Mouse (Mus musculus) heart, postnatal 25 days (tissue): ENCODE data around the gene Prune2. TPM values are rescaled to one million over a fixed set of nuclear protein-coding genes. Genes with fewer than 3 reads are reported as not detected.

Experiments
- DNase-seq: peaks from one replicate; pipeline ENCODE4 v3.0.0; 2022; ENCODE audit warnings: low spot score
- intact Hi-C: fragments of 180-260 bp; cut with DNase I; formaldehyde crosslinking; loops from one replicate; pipeline ENCODE4 v1.15.1; 2025
- total RNA-seq, 2 experiments: library from RNA; stranded (reverse); gene quantifications; 2 replicates each; pipeline ENCODE4 v1.2.3; 2021

Gene Prune2
- total RNA-seq, result 10 to 100 TPM; 29.0 to 32.9 TPM

DNA sequence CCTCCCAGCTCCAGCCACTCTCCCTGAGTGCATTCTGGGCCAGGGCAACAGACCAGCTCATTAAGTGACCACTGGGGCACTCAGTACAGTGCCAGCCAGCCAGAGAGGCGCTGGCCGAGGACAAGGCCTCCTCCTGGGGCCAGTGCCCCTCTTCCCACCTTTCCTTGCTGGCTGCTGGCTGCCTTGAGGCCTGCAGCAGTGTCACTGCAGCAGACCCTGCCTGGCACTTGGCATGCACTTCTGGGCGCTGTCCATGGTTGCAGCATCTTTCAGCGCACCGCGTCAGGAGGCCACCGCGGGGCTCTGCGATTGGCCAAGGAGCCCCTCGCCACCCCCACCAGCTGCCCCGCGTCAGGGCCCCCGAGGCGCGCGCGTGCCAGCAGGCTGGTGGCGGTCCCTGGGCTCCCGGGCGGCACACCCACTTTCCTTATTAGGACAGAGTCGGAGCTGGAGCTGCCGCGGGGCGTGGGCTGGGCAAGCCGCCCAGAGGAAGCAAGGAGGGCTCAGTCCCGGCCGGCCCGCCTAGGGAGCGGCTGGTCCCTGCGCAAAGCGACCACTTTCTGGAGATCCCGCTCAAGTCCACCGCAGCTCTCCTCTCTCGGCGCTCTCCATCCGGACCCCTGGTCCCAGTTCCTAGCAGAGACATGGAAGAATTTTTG is at the start of gene Prune2:
Gene Prune2, plus strand, starts transcription at position 506 of the 659 bp plus-strand sequence.
- intact Hi-C loops, result no loop called here
- peak; percentile 26 for DNase-seq

DNA sequence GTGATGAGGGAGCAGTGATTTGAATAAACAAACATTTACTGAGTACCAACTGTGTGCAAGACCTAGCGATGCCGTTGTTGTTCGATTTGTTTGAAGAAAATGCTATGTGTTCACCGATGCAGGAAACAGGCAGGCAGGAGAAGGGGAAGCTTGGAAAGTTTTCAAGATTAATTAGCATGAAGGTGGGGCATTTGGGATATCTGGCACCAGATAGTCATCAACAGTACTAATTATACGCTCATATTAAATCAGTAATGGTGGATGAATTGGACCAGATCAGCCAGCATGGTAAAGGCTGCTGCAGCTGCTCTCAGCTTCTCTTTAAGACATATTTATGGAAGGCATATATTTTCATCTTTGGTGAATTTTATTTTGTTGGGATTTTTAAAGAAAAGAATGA is 44.4 kb upstream of the Prune2 start:
- intact Hi-C loops, result no loop called here
- DNase-seq, result no peak

DNA sequence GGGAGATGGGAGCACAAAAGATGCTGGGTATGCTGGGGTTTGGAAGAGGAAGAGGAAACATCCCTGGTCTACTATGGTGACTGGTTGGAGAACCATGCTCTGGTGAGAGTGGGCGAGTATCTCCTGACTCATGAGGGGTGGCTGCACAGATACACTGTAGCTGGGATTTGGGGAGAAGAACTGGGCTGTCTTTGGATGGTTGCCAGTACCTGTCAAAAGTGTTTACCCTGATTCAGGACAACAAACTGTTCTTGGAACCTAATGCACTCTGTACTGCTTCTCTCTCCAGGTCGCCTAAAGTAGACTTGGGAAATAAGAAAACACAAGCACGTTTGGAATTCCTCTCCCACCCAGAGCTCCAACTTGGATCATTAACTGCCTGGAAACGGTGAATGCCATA is 31.4 kb upstream of the Prune2 start:
- DNase-seq, result no peak
- intact Hi-C loops, result no loop called here

DNA sequence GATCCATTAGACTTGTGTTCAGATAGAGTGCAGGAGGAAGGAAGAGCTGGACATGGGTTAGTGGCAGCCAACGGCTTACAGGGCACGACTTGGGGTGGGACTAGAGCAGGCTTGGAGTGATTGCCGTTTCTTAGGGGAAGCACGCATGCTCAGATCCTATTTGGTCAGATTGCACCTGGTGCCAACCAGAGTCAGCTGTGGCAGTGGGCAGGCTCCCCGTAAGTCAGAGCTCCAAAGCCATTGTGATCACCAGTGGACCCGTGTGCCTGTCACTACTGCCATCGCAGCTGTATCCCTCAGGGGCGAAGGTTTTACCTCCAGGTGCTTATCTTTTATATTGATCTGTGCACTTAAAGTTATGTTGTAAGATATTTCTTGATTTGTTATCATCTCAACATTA is 21.3 kb upstream of the Prune2 start:
- intact Hi-C loops, result no loop called here
- DNase-seq, result no peak

DNA sequence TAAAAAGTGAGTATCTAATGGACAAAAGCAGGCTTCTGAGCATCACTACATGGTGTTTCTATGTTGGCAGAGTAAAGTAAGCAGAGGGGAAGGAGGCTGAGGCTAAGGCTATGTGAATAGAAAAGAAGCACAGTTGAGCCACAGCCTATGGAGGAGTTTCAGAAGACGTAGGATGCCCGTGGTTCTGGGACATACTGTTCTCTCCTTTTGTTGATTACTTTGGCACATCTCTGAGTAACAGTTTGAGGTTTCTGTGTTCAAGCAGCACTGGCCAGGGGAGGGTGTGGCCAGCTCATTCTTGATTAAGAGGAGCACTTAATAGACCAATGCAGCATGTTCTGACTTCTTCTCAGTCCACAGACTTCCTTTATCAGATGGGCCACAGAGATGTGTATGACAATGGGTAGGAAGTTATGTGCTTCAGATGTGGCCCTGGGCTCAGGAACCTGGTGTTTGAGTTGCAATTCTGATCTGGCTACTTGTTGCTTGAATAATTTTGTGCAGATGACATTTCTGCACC is 7.1 kb upstream of the Prune2 start:
- DNase-seq, result no peak
- intact Hi-C loops, result no loop called here

DNA sequence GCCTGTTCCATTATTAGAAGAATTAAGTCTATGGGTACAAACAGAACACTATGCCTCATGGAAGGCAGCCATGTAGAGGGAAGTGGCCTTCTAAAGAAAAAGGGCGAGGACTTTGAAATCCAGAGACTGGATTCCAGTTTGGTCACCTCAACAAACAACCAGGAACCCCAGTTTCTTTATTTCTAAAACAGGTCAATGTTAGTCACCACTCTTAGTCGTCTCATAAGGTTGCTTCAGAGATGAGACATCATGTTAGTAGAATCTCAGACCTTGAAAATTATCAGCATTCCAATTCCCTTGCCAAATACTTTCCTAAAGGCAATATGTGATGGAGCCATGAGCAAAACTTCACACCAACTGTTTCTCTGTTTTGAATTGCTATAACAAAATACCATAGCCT is 6.6 kb upstream of the Prune2 start:
- intact Hi-C loops, result no loop called here
- DNase-seq, result no peak

DNA sequence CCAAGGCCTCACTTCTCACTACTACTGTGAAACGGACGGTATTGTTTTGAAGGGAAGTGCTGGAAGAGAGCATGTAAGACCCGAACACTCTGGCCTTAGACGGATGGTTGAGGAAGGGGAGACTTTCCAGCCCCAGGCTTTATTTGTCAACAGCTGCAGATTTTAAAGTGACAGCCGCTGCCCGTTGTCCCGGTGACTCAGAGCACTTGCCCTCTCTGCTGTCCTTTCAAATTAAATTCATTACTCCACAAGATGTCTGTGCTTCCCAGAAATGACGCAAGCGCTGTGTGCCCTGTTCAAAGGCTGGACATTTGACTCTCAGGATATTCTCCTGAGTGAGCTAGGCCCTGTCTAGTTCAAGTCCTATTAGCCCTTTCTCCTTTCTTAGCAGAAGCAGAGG is 5.9 kb upstream of the Prune2 start:
- no peak for DNase-seq
- intact Hi-C loops, result no loop called here

DNA sequence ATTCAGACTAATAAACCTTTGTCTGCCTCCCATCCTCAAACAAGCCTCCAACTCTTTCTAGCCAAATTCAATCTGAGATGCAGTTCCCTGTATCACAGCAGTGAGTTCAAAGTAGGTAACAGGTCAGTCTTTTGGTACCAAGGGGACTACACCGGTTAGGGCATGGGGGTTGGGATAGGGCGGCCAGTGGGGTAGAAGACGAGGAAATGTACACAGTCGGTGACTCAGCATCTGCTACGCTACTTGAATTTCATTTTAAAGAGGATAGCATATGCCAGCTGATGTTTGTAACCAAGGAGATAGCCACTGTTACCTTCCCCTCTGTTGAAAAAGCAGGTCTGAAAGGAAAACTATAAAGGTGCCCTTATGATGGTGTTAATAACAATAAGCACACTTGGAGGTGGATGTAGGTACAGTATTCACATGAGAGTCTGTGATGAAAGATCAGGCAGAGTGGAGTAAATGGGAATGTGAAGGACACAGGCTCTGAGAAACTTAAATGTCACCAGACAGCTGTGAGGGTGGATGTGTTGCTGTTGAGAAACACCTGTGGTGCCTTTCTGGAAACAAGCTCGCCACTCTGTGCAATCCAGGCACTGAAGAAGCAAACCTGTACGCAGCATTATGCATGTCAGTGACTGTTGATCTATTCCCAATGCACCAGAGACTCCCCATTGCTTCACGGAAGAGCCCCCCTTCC is 5.1 kb upstream of the Prune2 start:
- intact Hi-C loops, result no loop called here
- DNase-seq, result no peak

DNA sequence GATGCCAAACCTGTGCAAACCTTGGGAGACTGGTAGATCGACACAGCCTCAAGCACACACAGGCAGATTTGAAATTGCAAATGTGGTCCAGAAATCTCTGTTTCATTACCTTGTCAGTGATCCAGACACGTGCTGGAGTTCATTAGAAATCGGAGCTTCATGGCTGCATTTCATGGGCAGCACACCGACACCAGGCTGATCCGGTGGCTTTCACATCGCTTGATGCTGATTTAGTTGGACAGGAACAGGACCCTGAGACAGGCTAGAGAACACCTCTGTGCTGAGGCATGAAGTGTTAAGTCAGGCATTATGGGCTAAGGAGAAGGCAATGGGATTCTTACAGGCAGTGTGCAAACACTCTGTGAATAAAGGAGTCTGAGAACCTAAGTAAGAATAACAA is 1.2 kb upstream of the Prune2 start:
- intact Hi-C loops, result no loop called here
- DNase-seq, result no peak

DNA sequence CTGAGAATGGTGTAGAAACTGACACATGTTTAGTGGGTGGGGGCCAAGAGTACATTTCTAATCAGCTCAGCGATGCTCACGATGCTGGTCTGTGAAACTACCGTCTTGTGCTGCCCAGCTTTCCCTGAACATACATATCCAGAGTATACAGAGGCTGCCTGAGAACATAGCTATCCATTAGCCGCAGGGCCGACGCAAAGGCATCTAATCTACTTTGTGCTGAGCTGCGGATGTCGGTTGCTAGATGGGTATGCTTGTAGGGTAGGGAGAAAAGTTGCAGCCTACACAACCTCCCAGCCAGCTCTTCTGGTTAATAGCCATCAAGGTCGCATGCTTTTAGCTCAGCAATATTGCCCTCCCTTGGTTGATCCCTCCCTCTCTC is 696 bp upstream of the Prune2 start:
- intact Hi-C loops, result no loop called here
- no peak for DNase-seq

DNA sequence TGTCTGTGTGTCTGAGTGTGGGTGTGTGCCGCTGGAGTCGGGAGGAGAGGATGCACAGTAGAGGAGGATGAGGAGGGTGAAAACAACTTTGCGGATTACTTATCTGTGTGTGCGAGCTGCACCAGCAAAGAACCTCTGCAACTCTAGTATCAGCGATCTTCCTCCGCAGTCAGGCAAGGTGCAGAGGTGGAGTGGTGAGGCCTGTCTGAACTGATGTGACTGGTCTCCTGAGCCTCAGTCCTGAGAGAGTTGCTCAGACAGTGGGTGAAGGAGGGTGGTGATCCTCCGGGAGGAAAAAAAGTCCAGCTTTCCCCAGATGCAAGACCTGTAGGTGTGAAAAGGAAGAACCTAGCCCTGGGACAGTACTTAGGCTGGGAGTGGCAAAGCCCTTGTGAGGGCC is 401 bp downstream of the Prune2 start:
- no peak for DNase-seq
- intact Hi-C loops, result no loop called here

DNA sequence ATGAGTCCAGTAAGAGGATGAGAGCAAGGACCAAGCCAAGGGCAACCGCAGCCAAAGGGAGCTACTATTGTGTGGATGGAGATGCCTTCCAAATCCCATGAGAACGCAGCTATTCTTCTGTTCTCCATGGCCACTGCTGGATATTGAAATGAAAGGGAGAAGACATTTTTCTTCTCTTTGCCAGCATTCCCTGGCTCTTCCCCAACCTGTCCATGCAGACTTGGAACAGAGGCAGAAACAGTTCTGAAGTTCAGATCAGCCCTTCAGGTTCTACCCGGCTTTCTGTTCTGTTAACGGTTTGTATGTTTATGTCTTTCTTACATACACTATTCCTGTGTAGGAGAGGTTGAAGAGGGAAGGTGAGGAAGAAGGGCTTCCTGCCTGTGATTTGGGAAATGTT is 3.1 kb downstream of the Prune2 start:
- no peak for DNase-seq
- intact Hi-C loops, result no loop called here

DNA sequence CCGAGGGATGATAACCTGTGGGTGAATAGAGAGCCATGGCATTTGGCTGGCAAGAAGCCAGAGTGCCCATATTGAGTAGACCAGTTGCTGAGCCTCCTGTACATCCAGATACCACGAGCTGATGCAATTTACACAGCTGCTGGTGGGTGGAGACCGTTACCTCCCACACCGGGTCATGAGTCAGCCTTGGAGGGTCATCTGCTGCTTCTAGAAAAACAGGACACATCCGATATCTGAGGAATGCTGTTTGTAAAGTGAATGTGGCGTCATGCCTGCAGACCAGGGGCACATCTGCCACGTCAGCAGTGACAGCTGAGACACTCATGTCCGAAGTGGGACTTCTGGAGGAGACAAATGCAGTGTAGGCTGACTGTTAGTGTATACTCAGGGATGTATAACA is 3.6 kb downstream of the Prune2 start:
- intact Hi-C loops, result no loop called here
- DNase-seq, result no peak

DNA sequence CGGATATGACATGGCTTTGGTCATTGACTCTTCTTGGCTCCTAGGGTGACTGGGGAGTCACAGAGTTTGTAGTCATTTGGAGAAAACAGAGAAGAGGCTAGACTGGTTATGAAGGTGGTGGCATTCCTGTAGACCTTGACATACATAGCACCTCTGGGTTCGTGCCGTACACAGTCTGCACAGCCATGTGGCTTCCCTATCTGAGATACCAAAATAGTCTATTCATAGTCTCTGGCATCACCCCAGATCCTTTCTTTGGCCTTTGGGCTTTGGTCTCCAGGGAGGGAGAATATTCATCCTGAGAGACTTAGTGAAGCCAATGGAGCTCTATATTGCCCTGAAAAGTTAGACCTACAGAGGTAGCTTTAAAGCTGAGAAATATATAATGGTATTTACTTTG is 5.1 kb downstream of the Prune2 start:
- intact Hi-C loops, result no loop called here
- no peak for DNase-seq

DNA sequence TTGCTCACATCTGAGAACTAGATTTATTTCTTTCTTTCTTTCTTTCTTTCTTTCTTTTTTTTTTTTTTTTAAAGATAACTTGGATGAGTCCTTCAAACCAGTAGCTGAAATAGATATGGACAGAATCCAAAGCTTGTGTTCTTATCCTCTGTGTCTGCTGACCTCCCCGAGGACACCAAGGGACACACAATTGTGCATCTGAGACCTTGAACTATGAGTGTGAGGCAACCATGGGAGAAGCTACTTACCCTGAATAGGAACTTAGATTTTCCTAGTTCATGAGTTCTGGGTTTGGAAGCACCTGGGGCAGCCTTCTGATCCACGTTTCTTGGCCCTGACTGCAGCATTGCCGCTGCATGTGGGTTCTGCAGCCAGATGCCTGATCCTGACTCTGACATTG is 7.3 kb downstream of the Prune2 start:
- no peak for DNase-seq
- intact Hi-C loops, result no loop called here

DNA sequence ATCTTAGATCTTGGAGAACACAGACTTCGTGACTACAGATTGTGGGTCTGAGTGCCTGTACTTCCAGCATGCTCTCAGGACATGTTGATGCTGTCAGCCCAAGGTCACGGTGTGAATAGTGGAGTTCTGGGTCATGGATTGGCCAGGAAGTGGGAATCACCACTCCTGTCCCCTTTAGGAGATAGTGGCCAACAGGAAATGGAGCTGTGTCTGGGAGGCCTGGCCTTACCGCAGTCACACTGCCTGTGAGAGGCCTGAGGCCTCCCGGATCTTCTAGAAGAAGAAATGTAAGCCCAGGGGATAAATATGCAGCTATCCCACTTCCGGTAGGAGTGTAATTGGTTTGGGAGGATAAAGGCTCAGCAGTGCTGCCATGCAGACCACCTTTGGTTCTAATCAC is 12.8 kb downstream of the Prune2 start:
- intact Hi-C loops, result no loop called here
- no peak for DNase-seq

DNA sequence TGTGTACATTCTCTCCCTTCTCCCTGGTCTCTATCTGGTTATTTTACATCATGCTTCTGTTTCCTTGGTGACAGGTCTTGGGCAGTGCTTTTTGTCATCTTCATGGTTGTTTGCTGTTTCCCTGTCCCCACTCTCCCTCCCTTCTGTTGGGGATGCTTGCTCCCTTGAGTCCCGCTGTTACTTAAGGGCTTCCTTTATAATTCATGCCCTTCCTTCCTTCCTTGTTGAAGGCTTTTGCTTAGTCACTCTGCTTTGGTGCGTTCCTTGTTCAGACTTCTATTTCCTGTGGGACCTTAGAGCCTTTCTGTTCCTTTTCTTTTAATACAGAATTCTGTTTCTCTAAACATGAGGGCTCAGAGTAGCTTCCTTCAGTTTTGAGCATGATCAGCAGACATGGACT is 14.7 kb downstream of the Prune2 start:
- intact Hi-C loops, result no loop called here
- DNase-seq, result no peak

DNA sequence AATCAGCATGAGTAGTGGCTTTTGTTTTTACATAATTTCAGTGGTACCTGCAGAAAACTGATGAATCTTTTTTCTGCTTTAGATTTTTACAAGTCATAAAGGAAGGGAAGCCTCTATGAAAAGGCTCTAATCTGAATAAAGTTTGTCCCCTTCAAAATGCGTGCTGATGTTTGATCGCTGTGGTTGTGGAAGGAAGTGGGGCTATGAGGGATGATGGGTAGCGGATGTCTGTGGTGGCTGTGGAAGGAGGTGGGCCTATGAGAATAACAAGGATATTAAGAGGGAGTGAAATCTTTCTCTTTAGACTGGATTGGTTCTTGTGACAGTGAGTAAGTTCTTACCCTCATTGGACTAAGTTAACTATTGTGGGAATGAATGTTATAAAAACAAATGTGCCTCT is 23.0 kb downstream of the Prune2 start:
- no peak for DNase-seq
- intact Hi-C loops, result no loop called here

DNA sequence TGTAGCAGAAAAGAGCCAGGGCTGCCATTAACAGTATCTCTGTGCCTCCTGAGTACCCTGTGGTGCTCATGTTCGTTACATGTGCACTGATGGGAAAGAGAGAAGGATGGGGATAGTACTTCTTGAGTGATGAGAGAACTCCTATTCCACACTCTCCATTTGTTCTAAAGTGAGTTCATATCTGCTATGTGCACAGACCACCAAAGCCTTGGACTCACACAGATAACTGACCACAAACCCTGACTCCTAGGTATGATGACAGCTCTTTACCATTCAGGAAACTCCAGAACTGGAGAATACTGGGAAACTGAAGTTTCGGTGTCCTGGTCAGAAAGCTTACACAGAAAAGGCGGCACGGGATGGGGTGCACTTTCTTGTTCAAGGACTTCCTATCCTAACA is 25.8 kb downstream of the Prune2 start:
- DNase-seq, result no peak
- intact Hi-C loops, result no loop called here

DNA sequence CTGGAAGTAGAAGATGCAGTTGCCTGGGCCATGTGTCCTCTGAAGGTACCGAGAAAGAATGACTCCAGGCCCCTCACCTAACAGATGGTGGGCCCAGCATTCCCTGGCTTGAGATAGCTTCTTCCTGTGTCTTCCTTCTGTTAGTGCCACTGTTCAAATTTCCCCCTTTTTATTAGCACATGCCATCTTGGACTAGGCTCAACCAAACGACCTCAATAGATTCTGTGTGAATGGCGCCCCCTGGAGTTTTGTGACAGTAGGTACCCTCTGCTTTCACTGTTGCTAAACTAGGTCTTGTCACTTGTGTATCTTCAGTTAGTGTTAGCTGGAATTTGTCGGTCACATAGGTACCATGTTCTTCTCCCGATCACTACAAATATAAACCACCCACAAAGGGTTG is 29.0 kb downstream of the Prune2 start:
- no peak for DNase-seq
- intact Hi-C loops, result no loop called here

DNA sequence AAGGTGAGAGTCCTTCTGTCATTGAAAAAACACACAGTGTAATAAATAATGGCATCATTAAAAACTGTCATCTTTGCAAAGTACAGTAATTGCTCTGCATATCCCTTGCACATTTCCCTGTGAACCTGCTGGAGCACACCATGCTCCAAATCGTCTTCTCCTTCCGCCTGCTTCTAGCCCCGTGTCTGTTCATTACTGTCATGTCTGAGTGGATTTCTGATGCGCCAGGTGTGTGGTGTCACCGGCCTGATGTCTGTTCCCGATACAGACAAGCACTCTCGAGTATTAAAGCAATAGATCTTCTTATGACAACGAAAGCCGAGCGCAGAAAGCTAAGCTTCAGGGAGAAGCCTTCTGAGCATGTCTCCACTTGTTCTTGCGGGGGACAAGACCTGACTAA is 32.1 kb downstream of the Prune2 start:
- no peak for DNase-seq
- intact Hi-C loops, result no loop called here

DNA sequence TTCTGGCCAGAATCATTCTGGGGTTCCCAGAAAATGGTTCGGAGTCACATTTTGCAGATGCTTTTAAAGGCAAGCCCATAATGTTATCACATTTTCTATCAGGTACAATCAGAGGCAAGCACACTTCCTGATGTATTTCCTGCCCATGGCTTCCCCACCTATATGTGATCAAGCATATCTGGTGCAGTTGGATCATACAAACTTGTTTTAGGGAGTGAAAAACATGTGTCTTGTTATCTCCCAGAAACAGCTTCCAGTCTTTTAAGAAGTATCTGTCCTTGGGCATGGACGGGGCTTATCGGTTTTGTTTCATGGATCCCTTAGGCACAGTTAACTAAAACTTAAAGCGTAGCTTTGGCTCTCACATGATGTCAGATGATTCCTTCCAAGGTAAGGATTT is 36.2 kb downstream of the Prune2 start:
- DNase-seq, result no peak
- intact Hi-C loops, result no loop called here
